Mouse (Mus musculus) cerebellum, adult 2 months (tissue): ENCODE results near the gene Ltbp2. TPM values are rescaled to one million over a fixed set of nuclear protein-coding genes. Genes with fewer than 3 reads are reported as not detected.

ENCODE experiments used
- DNase-seq, 2 experiments: peaks; one replicate each; pipeline ENCODE4 v3.0.0; 2021
- H3K27ac ChIP-seq: fragments of 200-500 bp; 2 replicates; pipeline ENCODE4 v1.5.1; 2012; ENCODE audit warnings: low read length, control low read depth, inconsistent platforms; ENCODE audit not compliant: insufficient read depth
- H3K27me3 ChIP-seq: fragments of 200-500 bp; 2 replicates; pipeline ENCODE4 v1.6.1; 2012; ENCODE audit warnings: inconsistent platforms, mild to moderate bottlenecking, low read length, moderate library complexity; ENCODE audit not compliant: control insufficient read depth, insufficient read depth
- H3K4me1 ChIP-seq: fragments of 200-500 bp; 2 replicates; pipeline ENCODE4 v1.6.1; 2011; ENCODE audit warnings: low read length; ENCODE audit not compliant: control insufficient read depth, insufficient read depth
- H3K4me3 ChIP-seq: fragments of 200-500 bp; replicated peaks from 2 replicates; pipeline ENCODE3; 2011; ENCODE audit warnings: mild to moderate bottlenecking, low read depth, low read length, control low read depth; ENCODE audit not compliant: insufficient read depth
- CTCF ChIP-seq: fragments of 200-500 bp; IDR thresholded peaks from 2 replicates; pipeline ENCODE4 v1.5.1; 2011; ENCODE audit warnings: low read depth, mild to moderate bottlenecking, control low read depth, low read length, moderate library complexity, borderline replicate concordance; ENCODE audit not compliant: insufficient read depth
- POLR2A ChIP-seq: fragments of 200-500 bp; IDR thresholded peaks from 2 replicates; pipeline ENCODE4 v1.6.1; 2011; ENCODE audit warnings: low read length, control low read depth, borderline replicate concordance; ENCODE audit not compliant: insufficient read depth
- WGBS: fragments of 180-500 bp; shearing (Covaris S2); methylation state at CpG from one replicate; pipeline ENCODE4 v1.1.7; 2018; 5-methylcytosine and 5-hydroxymethylcytosine counted together
- polyA plus RNA-seq: library from polyadenylated mRNA; depleted of rRNA; stranded (reverse); fragments of >200 nt; gene quantifications from 2 replicates; pipeline ENCODE4 v1.2.3, GENCODE M21; 2012

The Ltbp2 gene
- polyA plus RNA-seq, 1 experiment, result 18.2 TPM

DNA sequence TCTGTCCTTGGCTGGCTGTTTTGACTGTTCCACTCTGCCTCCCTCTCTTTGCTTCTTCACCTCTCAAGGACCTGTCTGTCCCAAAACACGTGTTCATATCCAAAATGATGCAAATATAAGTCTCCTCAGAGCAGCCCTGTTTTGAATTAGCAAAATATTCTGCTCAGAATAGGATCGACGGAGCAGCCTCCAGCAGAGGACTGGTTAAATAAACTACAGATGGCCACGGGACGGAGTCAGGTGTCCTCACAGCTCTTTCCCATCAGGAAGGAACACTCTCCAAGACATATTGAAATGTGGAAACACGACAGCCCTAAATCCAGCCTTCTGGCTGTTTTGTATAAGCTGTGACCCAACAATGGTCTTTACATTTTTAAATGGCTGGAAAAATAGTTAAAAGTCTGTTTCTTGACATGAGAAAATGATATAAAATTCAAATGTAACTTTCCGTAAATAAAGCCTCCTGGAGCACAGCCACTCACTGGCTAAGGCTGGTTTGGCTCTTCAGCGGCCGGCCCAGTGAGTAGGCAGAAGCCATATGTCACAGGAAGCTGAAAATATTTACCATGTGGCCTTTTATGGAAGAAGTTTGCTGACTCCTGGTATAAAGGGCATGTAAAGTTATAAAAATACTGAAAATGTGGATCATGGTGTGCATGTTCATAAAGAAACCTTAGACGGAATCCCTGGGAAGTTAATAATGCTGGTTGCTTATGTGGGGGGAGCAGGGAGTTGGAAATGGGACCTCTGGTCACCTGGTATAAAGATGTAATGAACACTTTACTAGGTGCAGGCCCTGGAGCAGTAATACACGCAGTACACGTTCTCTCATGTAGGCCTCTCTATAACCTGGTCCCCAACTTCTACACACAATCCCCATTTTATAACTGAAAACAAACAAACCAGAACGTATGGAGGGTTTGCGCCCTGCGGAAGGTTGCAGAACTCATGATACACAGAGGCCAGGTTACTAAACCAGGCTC is 34.9 kb downstream of the Ltbp2 start:
- Histone ChIP-seq H3K27me3 (no peaks in the 10 kb centered on the region), H3K4me1 (peaks cover 41% of the 10 kb centered on the region), H3K4me3 (no peak overlapping the region), H3K27ac (peak overlapping the region; percentile 99)
- DNase-seq, result peak; percentile 78 to 90
- 34% methylated on average over 15 of the region's 15 CpGs for whole genome bisulfite sequencing
- TF ChIP-seq POLR2A, result 0 out of 2 replicates have a peak, but pooled peaks have one; percentile 15
- TF ChIP-seq CTCF, result no peak

- Histone ChIP-seq H3K27ac (peak overlapping the region; percentile 99), H3K4me1 (peaks cover 41% of the 10 kb centered on the region), H3K4me3 (no peak overlapping the region), H3K27me3 (no peaks in the 10 kb centered on the region)
- no peak for TF ChIP-seq CTCF
- DNase-seq, result no peak
- 31% methylated on average over 3 of the region's 3 CpGs for WGBS
These were observed 35.6 kb downstream of the Ltbp2 start for GRCm38 (mm10) chr12:84840734-84841133.

- H3K4me3 ChIP-seq, result no peak overlapping the region
- peak overlapping the region; percentile 99 for H3K27ac ChIP-seq
- H3K27me3 ChIP-seq, result no peaks in the 10 kb centered on the region
- peaks cover 41% of the 10 kb centered on the region for H3K4me1 ChIP-seq
- 64% methylated on average over 4 of the region's 4 CpGs for WGBS
- TF ChIP-seq POLR2A, result no peak
- TF ChIP-seq CTCF, result no peak
- no peak for DNase-seq
These were observed 36.4 kb downstream of the Ltbp2 start for GRCm38 (mm10) chr12:84839965-84840364.

GRCm38 (mm10) chr12:84835626-84836025 is 40.7 kb downstream of the Ltbp2 start:
- 82% methylated on average over 5 of the region's 5 CpGs for WGBS

DNA sequence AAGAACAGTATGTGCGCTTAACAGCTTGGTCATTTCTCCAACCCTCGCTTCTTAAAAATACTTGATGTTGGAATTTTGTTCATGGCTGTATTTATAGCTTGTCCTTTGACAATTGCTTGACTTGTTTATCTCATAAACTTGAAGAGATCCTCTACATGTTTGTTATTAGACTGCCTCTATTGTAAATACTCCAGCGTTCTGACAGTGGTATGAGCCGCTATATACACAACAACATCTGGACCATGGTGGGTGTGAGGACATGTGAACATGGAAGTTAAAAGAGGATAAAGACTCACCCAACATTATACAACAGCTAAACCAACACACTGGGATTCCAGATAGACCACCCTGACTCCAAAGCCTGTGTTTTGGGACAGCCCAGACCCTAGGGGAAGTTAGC is 41.6 kb downstream of the Ltbp2 start:
- TF ChIP-seq POLR2A (no peak), CTCF (no peak)
- no peak for DNase-seq

More at GRCm38 (mm10) chr12:84835626-84836025, 40.7 kb downstream of the Ltbp2 start:
- H3K4me1 ChIP-seq, result peaks cover 24% of the 10 kb centered on the region
- no peak for TF ChIP-seq POLR2A
- TF ChIP-seq CTCF, result no peak
- no peak overlapping the region for H3K27ac ChIP-seq
- no peak overlapping the region for H3K4me3 ChIP-seq
- no peak for DNase-seq
- no peaks in the 10 kb centered on the region for H3K27me3 ChIP-seq

DNA sequence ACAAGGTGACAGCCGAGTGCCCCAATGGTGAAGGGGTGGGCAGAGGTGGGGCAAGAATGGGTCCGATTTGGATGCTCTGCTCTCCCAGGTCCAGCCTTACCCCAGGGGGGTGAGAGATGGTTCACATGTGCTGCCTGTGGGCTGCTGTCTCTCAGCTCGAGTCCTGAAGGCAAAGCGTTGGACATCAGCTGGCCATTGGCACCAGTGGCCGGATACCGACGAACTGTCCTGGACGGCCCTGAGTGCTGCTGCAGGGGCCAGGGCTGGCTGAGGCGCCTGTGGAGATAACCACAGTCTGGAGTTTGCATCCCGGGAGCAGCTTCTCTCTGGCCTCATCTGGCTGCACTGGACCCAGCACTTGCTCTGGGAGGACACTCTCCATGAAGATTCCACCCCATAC is 44.7 kb downstream of the Ltbp2 start:
- TF ChIP-seq CTCF (no peak), POLR2A (no peak)
- Histone ChIP-seq H3K27ac (no peak overlapping the region), H3K27me3 (no peaks in the 10 kb centered on the region), H3K4me1 (peaks cover 47% of the 10 kb centered on the region), H3K4me3 (no peak overlapping the region)
- WGBS, result 63% methylated on average over 10 of the region's 10 CpGs
- peak in 1 of 2 experiments; percentile 11 for DNase-seq

More for the DNA sequence above, 41.6 kb downstream of the Ltbp2 start:
- WGBS, result 96% methylated on average over 4 of the region's 4 CpGs
- Histone ChIP-seq H3K4me3 (no peak overlapping the region), H3K27ac (no peak overlapping the region), H3K4me1 (peaks cover 24% of the 10 kb centered on the region), H3K27me3 (no peaks in the 10 kb centered on the region)

- Histone ChIP-seq H3K27ac (no peak overlapping the region), H3K4me3 (no peak overlapping the region), H3K27me3 (no peaks in the 10 kb centered on the region), H3K4me1 (peaks cover 47% of the 10 kb centered on the region)
- 34% methylated on average over 5 of the region's 5 CpGs for WGBS
- DNase-seq, result peak in 1 of 2 experiments; percentile 27
- no peak for TF ChIP-seq CTCF
These were observed 45.2 kb downstream of the Ltbp2 start for GRCm38 (mm10) chr12:84831141-84831540.

- 50% methylated on average over 5 of the region's 5 CpGs for WGBS
- peak; percentile 34 to 45 for DNase-seq
- Histone ChIP-seq H3K4me3 (no peak overlapping the region), H3K27ac (no peak overlapping the region; the same call in 1 of the 2 replicates), H3K4me1 (peaks cover 47% of the 10 kb centered on the region), H3K27me3 (no peaks in the 10 kb centered on the region)
- TF ChIP-seq POLR2A (no peak), CTCF (no peak)
These were observed 45.9 kb downstream of the Ltbp2 start for GRCm38 (mm10) chr12:84830438-84830837.
